Mouse (Mus musculus) limb, embryonic 11.5 days (tissue): ENCODE data around the gene Ehd1. TPM values are rescaled to one million over a fixed set of nuclear protein-coding genes. Genes with fewer than 3 reads are reported as not detected.

ENCODE experiments used
- ATAC-seq: fragments of 200-750 bp; cut with Nextera tagmentation; 2 replicates; pipeline ENCODE4 v1.8.0; 2017; ENCODE audit warnings: low read depth; ENCODE audit not compliant: insufficient number of reproducible peaks, low FRiP score, low TSS enrichment
- DNase-seq: peaks from one replicate; pipeline ENCODE4 v3.0.0-alpha.2; 2015; ENCODE audit warnings: low spot score
- H3K27ac ChIP-seq: fragments of 300-500 bp; sonication (generic); replicated peaks from 2 replicates; pipeline ENCODE4 v1.5.1; 2014; ENCODE audit warnings: low read depth, mild to moderate bottlenecking, low read length
- H3K27me3 ChIP-seq: fragments of 300-500 bp; sonication (generic); 2 replicates; pipeline ENCODE4 v1.6.1; 2014; ENCODE audit warnings: mild to moderate bottlenecking, low read length, mixed read lengths; ENCODE audit not compliant: control insufficient read depth, insufficient read depth
- H3K36me3 ChIP-seq: fragments of 300-500 bp; sonication (generic); 2 replicates; pipeline ENCODE4 v1.6.1; 2014; ENCODE audit warnings: mild to moderate bottlenecking, low read length, moderate library complexity, mixed read lengths; ENCODE audit not compliant: control insufficient read depth, insufficient read depth
- H3K4me1 ChIP-seq: fragments of 300-500 bp; sonication (generic); 2 replicates; pipeline ENCODE4 v1.6.1; 2014; ENCODE audit warnings: low read length, mixed read lengths; ENCODE audit not compliant: control insufficient read depth, insufficient read depth
- H3K4me2 ChIP-seq: fragments of 300-500 bp; sonication (generic); 2 replicates; pipeline ENCODE4 v1.6.1; 2014; ENCODE audit warnings: low read depth, mild to moderate bottlenecking, moderate library complexity; ENCODE audit not compliant: severe bottlenecking
- H3K4me3 ChIP-seq: fragments of 300-500 bp; sonication (generic); 2 replicates; pipeline ENCODE4 v1.5.1; 2014; ENCODE audit warnings: low read depth, low read length
- H3K9ac ChIP-seq: fragments of 300-500 bp; sonication (generic); 2 replicates; pipeline ENCODE4 v1.6.1; 2014; ENCODE audit warnings: mild to moderate bottlenecking, low read length
- H3K9me3 ChIP-seq: fragments of 300-500 bp; sonication (generic); 2 replicates; pipeline ENCODE4 v1.6.1; 2016; ENCODE audit warnings: low read length; ENCODE audit not compliant: control insufficient read depth
- WGBS: fragments of 180-500 bp; shearing (Covaris S2); extraction: QIAGEN DNeasy Blood & Tissue Kit; methylation state at CpG from one replicate; pipeline ENCODE4 v1.1.7; 2014; 5-methylcytosine and 5-hydroxymethylcytosine counted together
- polyA plus RNA-seq: library from polyadenylated mRNA; unstranded; fragments of >200 nt; fragmentation: Nextera tagmentation; extraction: Ambion mirVana; gene quantifications from 2 replicates; pipeline ENCODE4 v1.2.1, GENCODE M21; 2014

Gene Ehd1
- polyA plus RNA-seq, 1 experiment from 2014 or later, result 56.1 TPM

DNA sequence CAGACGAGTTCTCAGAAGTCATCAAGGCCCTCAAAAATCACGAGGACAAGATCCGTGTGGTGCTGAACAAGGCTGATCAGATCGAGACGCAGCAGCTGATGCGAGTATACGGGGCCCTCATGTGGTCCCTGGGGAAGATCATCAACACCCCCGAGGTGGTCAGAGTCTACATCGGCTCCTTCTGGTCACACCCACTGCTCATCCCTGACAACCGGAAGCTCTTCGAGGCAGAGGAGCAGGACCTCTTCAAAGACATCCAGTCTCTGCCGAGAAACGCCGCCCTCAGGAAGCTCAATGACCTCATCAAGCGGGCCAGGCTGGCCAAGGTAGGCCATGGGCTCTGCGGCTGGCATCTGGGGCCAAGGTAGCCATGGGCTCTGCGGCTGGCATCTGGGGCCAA is 17.8 kb downstream of the Ehd1 start:
- Histone ChIP-seq H3K27me3 (no peaks in the 10 kb centered on the region), H3K4me1 (no peaks in the 10 kb centered on the region), H3K36me3 (peaks cover 33% of the 10 kb centered on the region), H3K9me3 (no peaks in the 10 kb centered on the region), H3K27ac (no peak overlapping the region), H3K9ac (no peak overlapping the region), H3K4me2 (no peak overlapping the region), H3K4me3 (no peak overlapping the region)
- DNase-seq (no peak), ATAC-seq (no peak)
- WGBS, result 91% methylated on average over 17 of the region's 17 CpGs

GRCm38 (mm10) chr19:6296551-6297210 is 20.2 kb downstream of the Ehd1 start:
- Histone ChIP-seq H3K27ac (no peak overlapping the region), H3K4me2 (no peak overlapping the region), H3K27me3 (no peaks in the 10 kb centered on the region), H3K4me1 (no peaks in the 10 kb centered on the region), H3K9me3 (no peaks in the 10 kb centered on the region; the same call in 1 of the 2 replicates), H3K4me3 (no peak overlapping the region), H3K9ac (no peak overlapping the region), H3K36me3 (peaks cover 34% of the 10 kb centered on the region)
- 90% methylated on average over 5 of the region's 5 CpGs for WGBS
- no peak for DNase-seq
- no peak for ATAC-seq

- no peak overlapping the region for H3K4me2 ChIP-seq
- no peaks in the 10 kb centered on the region for H3K4me1 ChIP-seq
- no peaks in the 10 kb centered on the region for H3K27me3 ChIP-seq
- H3K27ac ChIP-seq, result no peak overlapping the region
- ATAC-seq, result no peak
- no peak overlapping the region for H3K4me3 ChIP-seq
- WGBS, result 88% methylated on average over 9 of the region's 9 CpGs
- H3K9me3 ChIP-seq, result no peaks in the 10 kb centered on the region; the same call in 1 of the 2 replicates
- no peak overlapping the region for H3K9ac ChIP-seq
- DNase-seq, result no peak
- H3K36me3 ChIP-seq, result peaks cover 34% of the 10 kb centered on the region
Measured at GRCm38 (mm10) chr19:6297641-6298040, 21.1 kb downstream of the Ehd1 start.

GRCm38 (mm10) chr19:6299003-6299402 is 22.5 kb downstream of the Ehd1 start:
- ATAC-seq (no peak), DNase-seq (no peak)
- no peaks in the 10 kb centered on the region for H3K27me3 ChIP-seq
- no peaks in the 10 kb centered on the region for H3K4me1 ChIP-seq
- H3K36me3 ChIP-seq, result peaks cover 32% of the 10 kb centered on the region
- WGBS, result 82% methylated on average over 4 of the region's 4 CpGs
- no peaks in the 10 kb centered on the region; the same call in 1 of the 2 replicates for H3K9me3 ChIP-seq
- H3K9ac ChIP-seq, result no peak overlapping the region
- no peak overlapping the region for H3K4me2 ChIP-seq
- no peak overlapping the region for H3K4me3 ChIP-seq
- H3K27ac ChIP-seq, result no peak overlapping the region

DNA sequence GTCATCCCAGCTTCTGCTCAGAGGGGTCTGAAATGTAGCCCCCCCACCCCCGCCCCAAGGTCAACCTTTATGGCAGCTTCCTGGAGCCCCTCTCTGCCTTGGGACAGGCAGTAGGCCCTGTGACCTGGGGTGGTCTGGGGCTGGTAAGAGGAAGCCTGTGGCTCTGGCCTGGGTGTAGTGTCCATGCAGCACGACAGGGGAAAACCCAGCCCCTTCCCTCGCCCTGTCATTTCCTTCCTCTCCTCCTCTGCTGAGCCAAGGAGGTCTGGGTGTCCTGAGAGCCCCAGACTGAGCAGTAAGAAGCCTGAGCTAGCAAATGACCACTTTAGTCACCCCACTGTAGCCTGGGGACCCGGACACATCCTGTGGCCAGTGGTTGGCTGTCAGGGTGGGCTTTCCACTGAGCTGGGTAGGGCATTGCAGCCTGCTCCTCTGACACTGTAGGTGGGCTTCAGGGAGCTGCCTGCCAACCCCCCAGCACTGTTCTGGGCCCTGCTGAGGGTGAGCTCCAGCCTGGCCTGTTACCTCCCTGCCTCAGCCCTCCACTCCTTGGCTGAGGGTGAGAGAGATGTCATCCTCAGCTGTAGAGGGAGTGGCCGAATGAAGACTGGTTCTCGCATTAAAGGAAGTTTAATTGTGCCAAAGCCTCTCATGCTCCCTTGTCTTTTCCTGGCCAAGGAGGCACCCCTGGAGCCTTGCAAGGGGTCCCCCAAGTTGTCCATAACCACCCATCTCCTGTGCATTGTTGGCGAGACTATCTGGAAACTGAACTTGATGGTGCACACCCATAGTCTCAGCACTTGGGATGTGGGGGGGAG is 23.1 kb downstream of the Ehd1 start:
- Histone ChIP-seq H3K4me1 (no peaks in the 10 kb centered on the region), H3K4me2 (no peak overlapping the region), H3K27me3 (no peaks in the 10 kb centered on the region), H3K9me3 (no peaks in the 10 kb centered on the region; the same call in 1 of the 2 replicates), H3K36me3 (peaks cover 30% of the 10 kb centered on the region), H3K27ac (no peak overlapping the region), H3K9ac (no peak overlapping the region), H3K4me3 (no peak overlapping the region)
- WGBS, result 85% methylated on average over 7 of the region's 7 CpGs
- DNase-seq (no peak), ATAC-seq (no peak)

DNA sequence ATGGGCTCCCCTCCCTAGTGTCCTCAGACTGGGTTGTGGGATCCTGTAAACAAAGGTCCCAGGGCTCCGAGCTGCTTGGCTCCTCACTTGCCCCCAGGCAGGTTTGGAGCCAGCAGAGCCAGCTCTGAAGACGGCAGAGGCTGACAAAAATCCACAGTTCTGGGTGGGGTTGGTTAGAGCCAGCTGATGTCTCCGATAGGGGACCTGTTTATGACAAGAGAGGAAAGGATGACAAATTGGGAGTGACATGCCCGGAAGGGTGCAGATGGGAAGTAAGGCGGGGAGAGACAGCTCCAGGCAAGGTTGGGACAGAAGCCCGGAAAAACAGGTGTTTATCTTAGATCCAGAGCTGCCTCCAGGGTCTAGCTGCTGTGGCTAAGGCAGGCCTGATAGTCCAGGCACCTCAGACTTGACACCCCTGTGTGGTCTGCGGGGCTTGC is 23.9 kb downstream of the Ehd1 start:
- WGBS, result 71% methylated on average over 7 of the region's 7 CpGs
- no peaks in the 10 kb centered on the region; the same call in 1 of the 2 replicates for H3K9me3 ChIP-seq
- no peaks in the 10 kb centered on the region for H3K4me1 ChIP-seq
- no peak overlapping the region for H3K27ac ChIP-seq
- H3K4me2 ChIP-seq, result no peak overlapping the region
- no peak overlapping the region for H3K4me3 ChIP-seq
- no peaks in the 10 kb centered on the region for H3K27me3 ChIP-seq
- ATAC-seq, result no peak
- DNase-seq, result no peak
- H3K9ac ChIP-seq, result no peak overlapping the region
- peaks cover 26% of the 10 kb centered on the region for H3K36me3 ChIP-seq

DNA sequence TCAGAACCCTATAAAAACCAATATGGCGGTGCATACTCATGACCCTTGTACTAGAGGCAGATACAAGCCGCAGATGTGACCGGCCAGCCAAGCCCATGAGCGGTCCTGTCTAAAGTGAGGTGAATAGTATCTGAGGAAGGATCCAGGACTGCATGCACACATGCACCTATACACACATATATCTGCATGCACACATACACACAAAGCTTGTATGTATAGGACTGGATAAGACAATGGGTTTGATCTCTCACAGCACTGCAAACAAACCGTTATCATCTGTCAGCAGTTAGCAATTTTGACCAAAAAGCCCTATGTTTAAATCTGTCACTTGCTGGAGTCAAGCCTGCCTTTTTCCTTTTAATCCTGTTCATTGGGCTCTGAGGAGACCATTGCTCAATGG is 25.6 kb downstream of the Ehd1 start:
- ATAC-seq, result no peak
- Histone ChIP-seq H3K36me3 (peaks cover 18% of the 10 kb centered on the region; the same call in 1 of the 2 replicates), H3K27me3 (no peaks in the 10 kb centered on the region), H3K9me3 (no peaks in the 10 kb centered on the region; the same call in 1 of the 2 replicates), H3K4me1 (no peaks in the 10 kb centered on the region), H3K4me2 (no peak overlapping the region), H3K27ac (no peak overlapping the region), H3K4me3 (no peak overlapping the region), H3K9ac (no peak overlapping the region)
- DNase-seq, result no peak
- 93% methylated on average over 5 of the region's 5 CpGs for WGBS

DNA sequence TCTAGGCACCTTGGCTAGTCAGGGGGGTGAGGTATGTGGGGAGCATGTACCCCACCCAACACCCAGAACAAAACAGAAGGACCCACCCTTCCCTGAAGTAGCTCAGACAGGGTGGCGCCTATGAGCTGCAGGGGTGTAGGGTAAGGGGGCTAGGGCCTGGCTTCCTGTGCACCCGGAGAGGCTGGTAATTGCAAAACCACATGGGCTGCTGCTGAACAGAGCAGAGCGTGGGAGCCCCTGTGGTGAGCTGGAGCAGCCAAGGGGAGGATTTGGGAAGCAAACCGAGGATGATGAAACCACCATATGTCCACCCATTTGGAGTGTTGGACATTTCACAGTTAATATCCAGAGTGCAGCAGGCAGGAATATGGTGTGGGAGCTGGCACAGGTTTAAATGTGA is 26.0 kb downstream of the Ehd1 start:
- ATAC-seq, result no peak
- Histone ChIP-seq H3K27me3 (no peaks in the 10 kb centered on the region), H3K36me3 (peaks cover 16% of the 10 kb centered on the region; the same call in 1 of the 2 replicates), H3K4me3 (no peak overlapping the region), H3K4me1 (no peaks in the 10 kb centered on the region), H3K9me3 (no peaks in the 10 kb centered on the region; the same call in 1 of the 2 replicates), H3K9ac (no peak overlapping the region), H3K4me2 (no peak overlapping the region), H3K27ac (no peak overlapping the region)
- 42% methylated on average over 4 of the region's 4 CpGs for WGBS
- DNase-seq, result no peak
